Mouse (Mus musculus): Measurements from ENCODE around the gene Myef2. TPM values are rescaled to one million over a fixed set of nuclear protein-coding genes. Genes with fewer than 3 reads are reported as not detected.
"Not testable (repeated sequence)": the region's sequence is repeated elsewhere in the genome, so short reads cannot be mapped to it uniquely, and the experiment has no call there.

Myef2 gene
- polyA plus RNA-seq, 1 experiment: not detected

GRCm38 (mm10) chr2:125126792-125127191, 3.3 kb upstream of the Myef2 start:
- Histone ChIP-seq H3K4me1 (ENCODE audit: control insufficient read depth, insufficient read depth, low read length) (no peaks in the 10 kb centered on the region), H3K27ac (ENCODE audit: insufficient read depth, low read depth, low read length) (no peak overlapping the region), H3K4me3 (ENCODE audit: insufficient read depth, low read depth, low read length) (no peak overlapping the region)
- 89% methylated on average over 3 of the region's 3 CpGs for WGBS
- TF ChIP-seq POLR2A (IDR thresholded peaks at IDR 0.05; ENCODE audit: insufficient read depth, low read depth, low read length): no peak
- TF ChIP-seq CTCF (IDR thresholded peaks at IDR 0.05; ENCODE audit: insufficient read depth, low read depth, low read length): no peak

- H3K27ac ChIP-seq (ENCODE audit: insufficient read depth, low read depth, low read length): no peak overlapping the region
- H3K4me3 ChIP-seq (ENCODE audit: insufficient read depth, low read depth, low read length): no peak overlapping the region
- TF ChIP-seq POLR2A (IDR thresholded peaks at IDR 0.05; ENCODE audit: insufficient read depth, low read depth, low read length) (no peak), CTCF (IDR thresholded peaks at IDR 0.05; ENCODE audit: insufficient read depth, low read depth, low read length) (no peak)
- 50% methylated on average over 4 of the region's 4 CpGs for WGBS
- H3K4me1 ChIP-seq (ENCODE audit: control insufficient read depth, insufficient read depth, low read length): no peaks in the 10 kb centered on the region
These were observed 2.4 kb upstream of the Myef2 start for GRCm38 (mm10) chr2:125125824-125126223.

- TF ChIP-seq CTCF (IDR thresholded peaks at IDR 0.05; ENCODE audit: insufficient read depth, low read depth, low read length) (no peak), POLR2A (IDR thresholded peaks at IDR 0.05; ENCODE audit: insufficient read depth, low read depth, low read length) (no peak)
- no peaks in the 10 kb centered on the region for H3K4me1 ChIP-seq (ENCODE audit: control insufficient read depth, insufficient read depth, low read length)
- whole genome bisulfite sequencing: under 1% methylated on average over 53 of the region's 59 CpGs
- peak overlapping the region; percentile 88 for H3K27ac ChIP-seq (ENCODE audit: insufficient read depth, low read depth, low read length)
- H3K4me3 ChIP-seq (ENCODE audit: insufficient read depth, low read depth, low read length): peak overlapping the region; percentile 83
These were observed 611 bp downstream of the Myef2 start for GRCm38 (mm10) chr2:125122624-125123476.

GRCm38 (mm10) chr2:125122288-125122623, 1.2 kb downstream of the Myef2 start:
- TF ChIP-seq CTCF (IDR thresholded peaks at IDR 0.05; ENCODE audit: insufficient read depth, low read depth, low read length) (no peak), POLR2A (IDR thresholded peaks at IDR 0.05; ENCODE audit: insufficient read depth, low read depth, low read length) (no peak)
- Histone ChIP-seq H3K27ac (ENCODE audit: insufficient read depth, low read depth, low read length) (no peak overlapping the region), H3K4me3 (ENCODE audit: insufficient read depth, low read depth, low read length) (no peak overlapping the region), H3K4me1 (ENCODE audit: control insufficient read depth, insufficient read depth, low read length) (no peaks in the 10 kb centered on the region)
- 11% methylated on average over 4 of the region's 4 CpGs for WGBS

- TF ChIP-seq POLR2A (IDR thresholded peaks at IDR 0.05; ENCODE audit: insufficient read depth, low read depth, low read length) (no peak), CTCF (IDR thresholded peaks at IDR 0.05; ENCODE audit: insufficient read depth, low read depth, low read length) (no peak)
- WGBS: 78% methylated on average over 6 of the region's 6 CpGs
- no peak overlapping the region for H3K27ac ChIP-seq (ENCODE audit: insufficient read depth, low read depth, low read length)
These were observed 3.9 kb downstream of the Myef2 start for GRCm38 (mm10) chr2:125119381-125120110.

GRCm38 (mm10) chr2:125106536-125106935, 16.9 kb downstream of the Myef2 start:
- not testable (repeated sequence) for H3K27ac ChIP-seq (ENCODE audit: insufficient read depth, low read depth, low read length); H3K4me1 ChIP-seq (ENCODE audit: control insufficient read depth, insufficient read depth, low read length); H3K4me3 ChIP-seq (ENCODE audit: insufficient read depth, low read depth, low read length)
- 78% methylated on average over 4 of the region's 4 CpGs for WGBS

More at GRCm38 (mm10) chr2:125119381-125120110, 3.9 kb downstream of the Myef2 start:
- Histone ChIP-seq H3K4me3 (ENCODE audit: insufficient read depth, low read depth, low read length) (no peak overlapping the region), H3K4me1 (ENCODE audit: control insufficient read depth, insufficient read depth, low read length) (no peaks in the 10 kb centered on the region)

- H3K4me3 ChIP-seq (ENCODE audit: insufficient read depth, low read depth, low read length); H3K27ac ChIP-seq (ENCODE audit: insufficient read depth, low read depth, low read length); H3K4me1 ChIP-seq (ENCODE audit: control insufficient read depth, insufficient read depth, low read length): not testable (repeated sequence)
- 94% methylated on average over 13 of the region's 13 CpGs for WGBS
These were observed 19.0 kb downstream of the Myef2 start for GRCm38 (mm10) chr2:125104491-125104890.

- WGBS: 84% methylated on average over 3 of the region's 3 CpGs
- not testable (repeated sequence) for H3K4me3 ChIP-seq (ENCODE audit: insufficient read depth, low read depth, low read length); H3K27ac ChIP-seq (ENCODE audit: insufficient read depth, low read depth, low read length); H3K4me1 ChIP-seq (ENCODE audit: control insufficient read depth, insufficient read depth, low read length)
These were observed 31.3 kb downstream of the Myef2 start for GRCm38 (mm10) chr2:125092123-125092522.

GRCm38 (mm10) chr2:125088757-125089156, 34.7 kb downstream of the Myef2 start:
- 95% methylated on average over 7 of the region's 7 CpGs for WGBS
- Histone ChIP-seq H3K27ac (ENCODE audit: insufficient read depth, low read depth, low read length) (no peak overlapping the region), H3K4me3 (ENCODE audit: insufficient read depth, low read depth, low read length) (no peak overlapping the region), H3K4me1 (ENCODE audit: control insufficient read depth, insufficient read depth, low read length) (no peaks in the 10 kb centered on the region)
- TF ChIP-seq CTCF (IDR thresholded peaks at IDR 0.05; ENCODE audit: insufficient read depth, low read depth, low read length): no peak
- TF ChIP-seq POLR2A (IDR thresholded peaks at IDR 0.05; ENCODE audit: insufficient read depth, low read depth, low read length): no peak
